Mouse (Mus musculus): ENCODE results near the gene Ap3s2. TPM values are rescaled to one million over a fixed set of nuclear protein-coding genes. Genes with fewer than 3 reads are reported as not detected.

Ap3s2 gene
- 9.4 and 11.0 TPM in 2 replicates for total RNA-seq (2012; rRNA removed)

- no peak within 1 kb of the TSS for H3K27ac ChIP-seq (ENCODE audit: insufficient read depth, low read depth, low read length, poor library complexity, severe bottlenecking)
- no peaks in the 10 kb centered on the region for H3K9me3 ChIP-seq (ENCODE audit: control insufficient read depth, insufficient read depth, low read depth, low read length)
- no peaks in the 10 kb centered on the region; the same call in 1 of the 2 replicates for H3K36me3 ChIP-seq (ENCODE audit: control insufficient read depth, insufficient read depth, low read length, poor library complexity, severe bottlenecking)
- peak within 1 kb of the TSS; percentile 87 to 93 for H3K4me3 ChIP-seq (ENCODE audit: insufficient read depth in 1 of 2, low read depth in 1 of 2, low read length in 2 of 2, poor library complexity in 1 of 2, severe bottlenecking in 1 of 2)
- in situ Hi-C loops (cut with MboI; ENCODE audit: low sequenced_read_pairs in 2 of 2, unreplicated experiment in 2 of 2) = no loop called here
- peak; percentile 87 for DNase-seq (ENCODE audit: low read depth, low spot score)
- 0 out of 4 replicates have a peak, but pooled peaks cover 0 to 2% of the 10 kb centered on the region in 2 experiments for H3K4me1 ChIP-seq (ENCODE audit: control insufficient read depth in 2 of 2, insufficient read depth in 2 of 2, low read length in 2 of 2, poor library complexity in 1 of 2)
- TF ChIP-seq ZNF384 (IDR thresholded peaks at IDR 0.05; ENCODE audit: low read depth, low read length) (no peak), HCFC1 (IDR thresholded peaks at IDR 0.05; ENCODE audit: borderline replicate concordance, insufficient read depth, low read length) (peak; percentile 87), ZC3H11A (IDR thresholded peaks at IDR 0.05; ENCODE audit: borderline replicate concordance, low read depth, low read length) (no peak), CHD2 (IDR thresholded peaks at IDR 0.05; ENCODE audit: low read depth, low read length) (no peak)
- H3K9ac ChIP-seq (ENCODE audit: insufficient read depth, low read depth, low read length, poor library complexity, severe bottlenecking) = peak within 1 kb of the TSS; percentile 86
Measured at GRCm38 (mm10) chr7:79920344-79920983, at the start of gene Ap3s2. Gene Ap3s2 (minus strand): TSS chr7:79920649.

- H3K36me3 ChIP-seq (ENCODE audit: control insufficient read depth, insufficient read depth, low read length, poor library complexity, severe bottlenecking) = no peaks in the 10 kb centered on the region
- DNase-seq (ENCODE audit: low read depth, low spot score) = peak; percentile 30
- peaks cover 7% of the 10 kb centered on the region in 2 experiments for H3K4me1 ChIP-seq (ENCODE audit: control insufficient read depth in 2 of 2, insufficient read depth in 2 of 2, low read length in 2 of 2, poor library complexity in 1 of 2)
- no peak overlapping the region for H3K9ac ChIP-seq (ENCODE audit: insufficient read depth, low read depth, low read length, poor library complexity, severe bottlenecking)
- H3K9me3 ChIP-seq (ENCODE audit: control insufficient read depth, insufficient read depth, low read depth, low read length) = no peaks in the 10 kb centered on the region
- H3K4me3 ChIP-seq (ENCODE audit: insufficient read depth in 1 of 2, low read depth in 1 of 2, low read length in 2 of 2, poor library complexity in 1 of 2, severe bottlenecking in 1 of 2) = peak overlapping the region in 1 of 2 experiments; percentile 39; a peak in 2 of 4 replicates
- H3K27ac ChIP-seq (ENCODE audit: insufficient read depth, low read depth, low read length, poor library complexity, severe bottlenecking) = no peak overlapping the region
- TF ChIP-seq ZC3H11A (IDR thresholded peaks at IDR 0.05; ENCODE audit: borderline replicate concordance, low read depth, low read length) (no peak), HCFC1 (IDR thresholded peaks at IDR 0.05; ENCODE audit: borderline replicate concordance, insufficient read depth, low read length) (no peak), CHD2 (IDR thresholded peaks at IDR 0.05; ENCODE audit: low read depth, low read length) (no peak), MAFK (IDR thresholded peaks at IDR 0.05; ENCODE audit: insufficient read depth, low read depth, low read length) (no peak)
- in situ Hi-C loops (cut with MboI; ENCODE audit: low sequenced_read_pairs in 2 of 2, unreplicated experiment in 2 of 2) = no loop called here
Measured at GRCm38 (mm10) chr7:79968326-79968725, 47.9 kb upstream of the Ap3s2 start.

GRCm38 (mm10) chr7:79961600-79961999, 41.2 kb upstream of the Ap3s2 start:
- Histone ChIP-seq H3K4me3 (ENCODE audit: insufficient read depth in 1 of 2, low read depth in 1 of 2, low read length in 2 of 2, poor library complexity in 1 of 2, severe bottlenecking in 1 of 2) (no peak overlapping the region), H3K27ac (ENCODE audit: insufficient read depth, low read depth, low read length, poor library complexity, severe bottlenecking) (no peak overlapping the region), H3K36me3 (ENCODE audit: control insufficient read depth, insufficient read depth, low read length, poor library complexity, severe bottlenecking) (no peaks in the 10 kb centered on the region), H3K9ac (ENCODE audit: insufficient read depth, low read depth, low read length, poor library complexity, severe bottlenecking) (no peak overlapping the region), H3K9me3 (ENCODE audit: control insufficient read depth, insufficient read depth, low read depth, low read length) (no peaks in the 10 kb centered on the region), H3K4me1 (ENCODE audit: control insufficient read depth in 2 of 2, insufficient read depth in 2 of 2, low read length in 2 of 2, poor library complexity in 1 of 2) (no peaks in the 10 kb centered on the region)
- no peak for TF ChIP-seq MAFK (IDR thresholded peaks at IDR 0.05; ENCODE audit: insufficient read depth, low read depth, low read length)
- TF ChIP-seq HCFC1 (IDR thresholded peaks at IDR 0.05; ENCODE audit: borderline replicate concordance, insufficient read depth, low read length) = no peak
- no peak for TF ChIP-seq ZNF384 (IDR thresholded peaks at IDR 0.05; ENCODE audit: low read depth, low read length)
- TF ChIP-seq ZC3H11A (IDR thresholded peaks at IDR 0.05; ENCODE audit: borderline replicate concordance, low read depth, low read length) = no peak
- no peak for TF ChIP-seq CHD2 (IDR thresholded peaks at IDR 0.05; ENCODE audit: low read depth, low read length)
- in situ Hi-C loops (cut with MboI; ENCODE audit: low sequenced_read_pairs in 2 of 2, unreplicated experiment in 2 of 2) = no loop called here
- no peak for DNase-seq (ENCODE audit: low read depth, low spot score)

- H3K9ac ChIP-seq (ENCODE audit: insufficient read depth, low read depth, low read length, poor library complexity, severe bottlenecking) = no peak overlapping the region
- H3K4me3 ChIP-seq (ENCODE audit: insufficient read depth in 1 of 2, low read depth in 1 of 2, low read length in 2 of 2, poor library complexity in 1 of 2, severe bottlenecking in 1 of 2) = no peak overlapping the region
- DNase-seq (ENCODE audit: low read depth, low spot score) = no peak
- TF ChIP-seq ZC3H11A (IDR thresholded peaks at IDR 0.05; ENCODE audit: borderline replicate concordance, low read depth, low read length) (no peak), HCFC1 (IDR thresholded peaks at IDR 0.05; ENCODE audit: borderline replicate concordance, insufficient read depth, low read length) (no peak), ZNF384 (IDR thresholded peaks at IDR 0.05; ENCODE audit: low read depth, low read length) (no peak), MAFK (IDR thresholded peaks at IDR 0.05; ENCODE audit: insufficient read depth, low read depth, low read length) (no peak), CHD2 (IDR thresholded peaks at IDR 0.05; ENCODE audit: low read depth, low read length) (no peak)
- H3K27ac ChIP-seq (ENCODE audit: insufficient read depth, low read depth, low read length, poor library complexity, severe bottlenecking) = no peak overlapping the region
- no peaks in the 10 kb centered on the region for H3K9me3 ChIP-seq (ENCODE audit: control insufficient read depth, insufficient read depth, low read depth, low read length)
- peaks cover 3% of the 10 kb centered on the region; the same call in 1 of the 2 replicates for H3K36me3 ChIP-seq (ENCODE audit: control insufficient read depth, insufficient read depth, low read length, poor library complexity, severe bottlenecking)
- in situ Hi-C loops (cut with MboI; ENCODE audit: low sequenced_read_pairs in 2 of 2, unreplicated experiment in 2 of 2) = no loop called here
- peaks cover 0 to 5% of the 10 kb centered on the region in 2 experiments; a peak in 2 of 4 replicates for H3K4me1 ChIP-seq (ENCODE audit: control insufficient read depth in 2 of 2, insufficient read depth in 2 of 2, low read length in 2 of 2, poor library complexity in 1 of 2)
Measured at GRCm38 (mm10) chr7:79956131-79956530, 35.7 kb upstream of the Ap3s2 start.
